Mouse (Mus musculus): ENCODE measurements at regions not wholly inside any gene's neighbourhood (a gene's known extent, or its start where the extent isn't known, plus 50 kb on each side); places are given as distances from the start of the nearest gene placed in this dataset.

DNA sequence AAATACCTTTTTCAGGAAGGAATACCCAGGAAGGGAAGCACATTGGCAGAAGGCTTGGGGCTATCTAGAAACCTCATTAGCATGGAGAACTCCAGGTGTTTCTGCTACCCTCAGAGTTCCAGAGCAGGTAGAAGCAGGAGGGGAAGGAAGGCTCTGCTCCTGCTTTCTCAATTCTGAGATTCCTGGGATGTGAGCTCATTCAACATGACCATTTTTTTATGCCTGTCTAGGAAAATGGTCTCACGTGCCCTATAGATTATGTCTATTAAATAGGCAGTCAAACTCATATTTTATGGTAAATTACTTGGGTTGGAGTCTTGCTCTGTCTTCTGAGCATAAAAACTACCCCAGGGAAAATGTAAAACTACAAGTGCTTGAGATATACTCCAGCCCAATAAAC, 130.2 kb downstream of the Ccdc71l start:
- Histone ChIP-seq H3K27me3 (no peaks in the 10 kb centered on the region), H3K9ac (replicated peaks) (no peak overlapping the region), H3K27ac (replicated peaks) (no peak overlapping the region), H3K4me1 (no peaks in the 10 kb centered on the region), H3K9me3 (no peaks in the 10 kb centered on the region), H3K4me2 (replicated peaks) (no peak overlapping the region), H3K36me3 (no peaks in the 10 kb centered on the region), H3K4me3 (no peak overlapping the region)
- 92% methylated on average over 1 of the region's 1 CpGs for WGBS
- ATAC-seq (replicated peaks) = no peak

- Histone ChIP-seq H3K36me3 (no peaks in the 10 kb centered on the region), H3K4me1 (no peaks in the 10 kb centered on the region), H3K9ac (replicated peaks) (no peak overlapping the region), H3K9me3 (no peaks in the 10 kb centered on the region), H3K4me2 (replicated peaks) (no peak overlapping the region), H3K27ac (replicated peaks) (no peak overlapping the region), H3K4me3 (no peak overlapping the region), H3K27me3 (no peaks in the 10 kb centered on the region)
- ATAC-seq (replicated peaks) = no peak
- 69% methylated on average over 1 of the region's 1 CpGs for WGBS
Observed at GRCm38 (mm10) chr12:32525586-32525985, 147.1 kb downstream of the Ccdc71l start.

DNA sequence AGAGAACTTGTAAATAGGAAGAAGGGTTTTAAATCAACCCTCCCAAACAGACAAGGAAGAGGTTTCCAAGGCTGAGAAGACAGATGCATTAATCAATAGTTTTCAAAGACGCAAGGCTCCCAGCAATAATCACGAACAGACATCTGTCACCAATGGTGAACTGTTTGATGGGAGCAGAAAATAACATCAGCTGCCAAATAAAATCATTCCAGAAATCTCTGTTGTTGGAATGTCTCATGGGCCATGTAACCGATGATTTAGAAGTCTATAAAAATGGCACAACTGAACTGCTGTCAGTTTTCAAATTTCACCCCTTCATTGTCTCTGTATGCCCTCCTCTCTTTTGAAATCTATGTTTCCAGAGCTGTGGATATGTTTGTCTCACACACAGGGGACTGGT, 152.7 kb downstream of the Ccdc71l start:
- Histone ChIP-seq H3K27ac (replicated peaks) (no peak overlapping the region), H3K9ac (replicated peaks) (no peak overlapping the region), H3K4me2 (replicated peaks) (no peak overlapping the region), H3K27me3 (no peaks in the 10 kb centered on the region), H3K4me1 (no peaks in the 10 kb centered on the region), H3K4me3 (no peak overlapping the region), H3K9me3 (no peaks in the 10 kb centered on the region), H3K36me3 (no peaks in the 10 kb centered on the region)
- 87% methylated on average over 3 of the region's 3 CpGs for WGBS
- no peak for ATAC-seq (replicated peaks)

DNA sequence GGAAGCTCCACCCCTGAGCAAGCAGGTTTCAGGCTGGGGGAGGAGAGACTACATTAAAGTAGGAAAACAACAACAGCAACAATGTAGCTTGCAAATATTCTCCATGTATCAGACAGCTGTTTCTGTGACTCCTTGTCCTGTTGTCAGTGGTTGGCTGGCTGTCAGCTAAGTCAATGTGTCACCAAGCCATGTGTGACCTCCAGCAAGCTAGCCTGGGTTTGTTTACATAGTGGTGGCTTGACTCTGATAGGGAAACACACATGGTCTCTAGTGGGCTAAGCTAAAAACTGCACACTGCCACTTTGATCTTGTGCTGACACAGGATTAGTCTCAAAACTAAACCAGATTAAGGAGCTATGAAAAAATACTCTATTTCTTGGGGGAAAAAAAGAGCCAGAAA, 155.1 kb downstream of the Ccdc71l start:
- Histone ChIP-seq H3K27ac (replicated peaks) (no peak overlapping the region), H3K4me1 (no peaks in the 10 kb centered on the region), H3K9me3 (no peaks in the 10 kb centered on the region), H3K27me3 (no peaks in the 10 kb centered on the region), H3K36me3 (no peaks in the 10 kb centered on the region), H3K4me2 (replicated peaks) (no peak overlapping the region), H3K9ac (replicated peaks) (no peak overlapping the region), H3K4me3 (no peak overlapping the region)
- no peak for ATAC-seq (replicated peaks)

- Histone ChIP-seq H3K27me3 (no peaks in the 10 kb centered on the region), H3K27ac (replicated peaks) (no peak overlapping the region), H3K36me3 (no peaks in the 10 kb centered on the region), H3K4me1 (no peaks in the 10 kb centered on the region), H3K9me3 (0 out of 2 replicates have a peak, but pooled peaks cover 5% of the 10 kb centered on the region), H3K4me2 (replicated peaks) (no peak overlapping the region), H3K4me3 (no peak overlapping the region), H3K9ac (replicated peaks) (no peak overlapping the region)
- 84% methylated on average over 1 of the region's 1 CpGs for WGBS
- no peak for ATAC-seq (replicated peaks)
Observed at GRCm38 (mm10) chr12:32545466-32545865, 167.0 kb downstream of the Ccdc71l start.

DNA sequence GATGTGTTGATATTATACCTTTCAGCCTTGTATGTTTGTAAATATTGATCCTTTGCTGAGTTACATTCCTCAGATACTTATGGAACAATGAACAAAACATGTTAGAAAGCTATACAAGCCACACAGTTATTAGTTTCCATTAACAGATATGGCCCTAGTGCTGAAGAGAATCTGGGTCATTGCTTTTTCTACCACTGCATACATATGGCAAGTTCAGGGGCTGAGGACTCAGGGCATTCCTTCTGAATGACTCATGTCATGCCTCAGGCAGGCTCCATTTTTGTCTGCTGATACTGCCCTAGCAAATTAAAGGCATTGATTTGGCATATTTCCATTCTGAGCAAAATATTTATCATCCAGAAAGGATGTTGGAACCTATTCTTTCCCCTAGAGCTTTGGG, 167.9 kb downstream of the Ccdc71l start:
- no peak overlapping the region for H3K9ac ChIP-seq (replicated peaks)
- H3K4me3 ChIP-seq = no peak overlapping the region
- no peak for ATAC-seq (replicated peaks)
- no peaks in the 10 kb centered on the region for H3K36me3 ChIP-seq
- H3K9me3 ChIP-seq = 0 out of 2 replicates have a peak, but pooled peaks cover 5% of the 10 kb centered on the region
- H3K4me2 ChIP-seq (replicated peaks) = no peak overlapping the region
- H3K4me1 ChIP-seq = no peaks in the 10 kb centered on the region
- H3K27ac ChIP-seq (replicated peaks) = no peak overlapping the region
- H3K27me3 ChIP-seq = no peaks in the 10 kb centered on the region

DNA sequence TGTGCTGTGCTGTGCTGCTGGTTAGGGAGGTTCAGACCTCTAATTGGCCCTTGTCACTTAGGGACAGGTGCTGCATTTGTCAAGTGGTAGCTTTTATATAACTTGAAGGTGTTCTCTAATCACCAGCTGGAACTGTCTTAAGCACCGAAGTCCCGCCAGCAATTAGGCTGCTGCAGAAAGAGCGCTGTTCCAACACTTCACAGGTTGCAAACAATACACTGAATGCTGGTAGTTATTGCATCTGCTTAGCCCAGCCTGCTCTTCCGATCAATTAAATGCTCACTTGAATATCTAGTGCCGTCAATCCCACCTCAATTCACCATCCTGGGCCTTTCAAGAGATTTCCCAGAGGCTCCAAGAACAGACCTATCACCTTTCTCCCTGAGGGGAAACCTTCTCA, 175.3 kb downstream of the Ccdc71l start:
- ATAC-seq (replicated peaks) = no peak
- H3K9me3 ChIP-seq = no peaks in the 10 kb centered on the region
- H3K4me3 ChIP-seq = no peak overlapping the region
- WGBS = 36% methylated on average over 5 of the region's 5 CpGs
- no peaks in the 10 kb centered on the region for H3K36me3 ChIP-seq
- no peak overlapping the region for H3K9ac ChIP-seq (replicated peaks)
- H3K27me3 ChIP-seq = no peaks in the 10 kb centered on the region
- no peaks in the 10 kb centered on the region for H3K4me1 ChIP-seq
- H3K4me2 ChIP-seq (replicated peaks) = no peak overlapping the region
- no peak overlapping the region for H3K27ac ChIP-seq (replicated peaks)

- ATAC-seq (replicated peaks) = peak; percentile 51; the same call in 1 of the 2 replicates
- H3K9me3 ChIP-seq = no peaks in the 10 kb centered on the region
- no peak overlapping the region for H3K27ac ChIP-seq (replicated peaks)
Observed at GRCm38 (mm10) chr12:32567777-32568176, 189.3 kb downstream of the Ccdc71l start.

DNA sequence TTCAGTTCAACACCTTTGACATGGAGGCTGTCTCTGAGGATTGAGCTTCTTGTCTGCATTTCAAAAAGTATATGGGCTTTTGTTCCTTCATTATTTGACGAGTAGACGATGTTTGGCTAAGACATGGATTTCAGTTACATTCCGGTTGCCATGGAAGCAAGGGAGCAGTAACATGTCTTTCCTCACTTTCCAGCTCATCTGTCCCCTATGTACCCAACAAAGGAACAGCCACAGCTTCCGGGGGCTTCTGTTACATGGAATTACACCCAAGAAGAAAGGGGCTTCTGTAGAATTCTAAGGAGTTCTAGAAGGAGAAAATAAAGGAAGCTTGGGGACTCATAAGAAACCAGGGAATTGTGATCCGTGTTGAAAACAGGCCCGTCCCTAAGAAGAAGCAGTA, 202.8 kb downstream of the Ccdc71l start:
- H3K27me3 ChIP-seq = no peaks in the 10 kb centered on the region
- no peak overlapping the region for H3K4me2 ChIP-seq (replicated peaks)
- no peak for ATAC-seq (replicated peaks)
- no peak overlapping the region for H3K4me3 ChIP-seq
- H3K9ac ChIP-seq (replicated peaks) = no peak overlapping the region
- no peak overlapping the region for H3K27ac ChIP-seq (replicated peaks)
- no peaks in the 10 kb centered on the region for H3K4me1 ChIP-seq
- WGBS = 59% methylated on average over 6 of the region's 6 CpGs
- H3K36me3 ChIP-seq = no peaks in the 10 kb centered on the region
- H3K9me3 ChIP-seq = no peaks in the 10 kb centered on the region

More at GRCm38 (mm10) chr12:32567777-32568176, 189.3 kb downstream of the Ccdc71l start:
- no peaks in the 10 kb centered on the region for H3K4me1 ChIP-seq
- no peaks in the 10 kb centered on the region for H3K27me3 ChIP-seq
- H3K9ac ChIP-seq (replicated peaks) = no peak overlapping the region
- 52% methylated on average over 3 of the region's 3 CpGs for WGBS
- no peaks in the 10 kb centered on the region for H3K36me3 ChIP-seq
- no peak overlapping the region for H3K4me3 ChIP-seq
- no peak overlapping the region for H3K4me2 ChIP-seq (replicated peaks)

DNA sequence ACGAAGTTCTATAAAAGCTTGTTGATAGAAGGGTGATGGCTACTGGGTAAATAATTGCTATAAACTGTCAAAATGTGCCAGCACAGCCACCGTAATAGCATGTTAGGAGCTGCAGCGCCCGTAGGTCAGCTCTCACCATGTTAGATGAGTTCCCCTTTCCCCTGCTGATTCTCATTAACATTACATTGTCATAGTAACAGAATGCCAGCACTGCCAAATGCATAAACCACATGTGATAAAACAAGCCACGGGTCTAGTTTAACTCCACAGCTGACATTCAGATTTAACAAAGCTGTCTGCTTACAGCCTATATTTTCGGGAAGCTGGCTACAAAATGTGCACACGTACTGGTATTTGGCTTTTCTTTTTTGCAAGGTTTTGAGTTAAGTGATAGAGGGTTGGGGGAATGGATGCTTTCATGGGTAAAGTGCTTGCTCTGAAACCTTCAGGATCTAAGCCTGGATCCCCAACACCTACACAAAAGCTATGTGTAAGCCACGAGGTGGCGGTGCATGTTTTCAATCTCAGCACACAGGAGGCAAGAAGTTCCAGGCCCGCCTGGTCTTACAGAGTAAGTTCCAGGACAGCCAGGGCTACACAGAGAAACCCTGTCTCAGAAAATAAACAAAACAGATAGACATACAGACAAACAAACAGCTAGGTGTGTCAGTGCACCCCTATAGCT, 217.1 kb upstream of the Nampt start:
- Histone ChIP-seq H3K4me3 (no peak overlapping the region), H3K4me2 (replicated peaks) (no peak overlapping the region), H3K9ac (replicated peaks) (no peak overlapping the region), H3K27me3 (no peaks in the 10 kb centered on the region), H3K27ac (replicated peaks) (no peak overlapping the region), H3K4me1 (no peaks in the 10 kb centered on the region), H3K9me3 (no peaks in the 10 kb centered on the region), H3K36me3 (no peaks in the 10 kb centered on the region)
- peak; percentile 66 for ATAC-seq (replicated peaks)
- 72% methylated on average over 10 of the region's 10 CpGs for WGBS

DNA sequence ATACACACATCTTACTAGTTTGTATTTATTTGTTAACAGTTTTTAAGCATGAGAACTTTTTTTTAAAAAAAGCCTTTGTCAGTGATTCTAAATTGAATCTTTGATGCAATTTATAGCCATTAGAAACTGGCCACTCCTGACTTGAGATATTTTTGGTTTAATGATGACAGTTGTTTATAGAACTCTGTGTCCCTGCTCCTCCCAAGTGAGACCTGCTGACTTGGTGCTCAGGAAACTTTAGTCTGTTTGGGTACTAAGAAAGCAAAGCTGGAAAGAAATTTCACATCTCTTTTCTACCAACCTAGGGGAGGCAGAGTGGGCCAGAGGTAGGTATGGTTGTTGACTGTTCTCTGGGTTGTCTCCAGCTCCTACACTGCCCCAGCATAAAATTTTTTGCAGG, 214.0 kb upstream of the Nampt start:
- Histone ChIP-seq H3K36me3 (no peaks in the 10 kb centered on the region), H3K4me1 (no peaks in the 10 kb centered on the region), H3K4me2 (replicated peaks) (no peak overlapping the region), H3K4me3 (no peak overlapping the region), H3K27ac (replicated peaks) (no peak overlapping the region), H3K27me3 (no peaks in the 10 kb centered on the region), H3K9me3 (no peaks in the 10 kb centered on the region), H3K9ac (replicated peaks) (no peak overlapping the region)
- no peak for ATAC-seq (replicated peaks)

DNA sequence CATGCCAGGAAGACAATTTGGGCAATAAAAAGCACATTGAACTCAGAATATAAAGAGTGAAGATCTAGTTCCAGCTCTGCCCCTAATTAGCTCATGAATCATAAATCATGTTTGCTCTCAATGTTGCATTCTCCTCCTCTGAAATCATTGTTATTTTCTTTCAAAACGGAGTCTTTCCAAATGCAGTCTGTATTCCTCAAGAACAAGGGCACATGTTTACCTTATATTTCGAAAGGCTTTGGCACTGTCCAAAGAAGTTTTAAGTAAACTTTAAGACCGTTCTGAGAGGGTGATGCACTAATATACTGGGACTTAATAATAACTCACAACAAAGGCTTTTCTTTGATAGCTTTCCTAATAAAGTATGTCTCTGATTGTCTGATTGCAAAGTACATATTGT, 204.3 kb upstream of the Nampt start:
- no peak for ATAC-seq (replicated peaks)

GRCm38 (mm10) chr12:32616086-32616485, 203.3 kb upstream of the Nampt start:
- 89% methylated on average over 5 of the region's 5 CpGs for WGBS
- Histone ChIP-seq H3K27ac (replicated peaks) (no peak overlapping the region), H3K9ac (replicated peaks) (no peak overlapping the region), H3K4me3 (no peak overlapping the region), H3K36me3 (no peaks in the 10 kb centered on the region), H3K9me3 (no peaks in the 10 kb centered on the region), H3K27me3 (no peaks in the 10 kb centered on the region), H3K4me1 (no peaks in the 10 kb centered on the region), H3K4me2 (replicated peaks) (no peak overlapping the region)
- no peak for ATAC-seq (replicated peaks)

More for the DNA sequence above, 204.3 kb upstream of the Nampt start:
- H3K27ac ChIP-seq (replicated peaks) = no peak overlapping the region
- no peaks in the 10 kb centered on the region for H3K4me1 ChIP-seq
- H3K36me3 ChIP-seq = no peaks in the 10 kb centered on the region
- no peak overlapping the region for H3K4me2 ChIP-seq (replicated peaks)
- no peaks in the 10 kb centered on the region for H3K9me3 ChIP-seq
- WGBS = 79% methylated on average over 3 of the region's 3 CpGs
- no peaks in the 10 kb centered on the region for H3K27me3 ChIP-seq
- no peak overlapping the region for H3K4me3 ChIP-seq
- no peak overlapping the region for H3K9ac ChIP-seq (replicated peaks)

Data from forebrain, embryonic 15.5 days (tissue).